Mouse (Mus musculus) liver, adult 2 months (tissue): Measurements from ENCODE around the gene Olfr1385. TPM values are rescaled to one million over a fixed set of nuclear protein-coding genes. Genes with fewer than 3 reads are reported as not detected.
"Not testable (repeated sequence)": the region's sequence is repeated elsewhere in the genome, so short reads cannot be mapped to it uniquely, and the experiment has no call there.

ENCODE experiments used
- DNase-seq: peaks from one replicate; pipeline ENCODE4 v3.0.0-alpha.2; 2011; ENCODE audit warnings: low read depth, low spot score; ENCODE audit errors: extremely low read depth
- H3K27ac ChIP-seq: fragments of 200-500 bp; replicated peaks from 2 replicates; pipeline ENCODE4 v1.5.1; 2012; ENCODE audit warnings: low read depth, mild to moderate bottlenecking, control low read depth, inconsistent platforms, low read length; ENCODE audit not compliant: insufficient read depth
- H3K27me3 ChIP-seq: fragments of 200-500 bp; 2 replicates; pipeline ENCODE4 v1.6.1; 2012; ENCODE audit warnings: mild to moderate bottlenecking, moderate library complexity, low read length, inconsistent platforms; ENCODE audit not compliant: control insufficient read depth, insufficient read depth
- H3K36me3 ChIP-seq: fragments of 200-500 bp; 2 replicates; pipeline ENCODE4 v1.6.1; 2012; ENCODE audit warnings: low read length, inconsistent platforms; ENCODE audit not compliant: control insufficient read depth, insufficient read depth
- H3K4me1 ChIP-seq: fragments of 200-500 bp; 2 replicates; pipeline ENCODE4 v1.6.1; 2011; ENCODE audit warnings: low read length; ENCODE audit not compliant: control insufficient read depth, insufficient read depth
- H3K4me3 ChIP-seq: fragments of 200-500 bp; 2 replicates; pipeline ENCODE4 v1.5.1; 2011; ENCODE audit warnings: low read depth, mild to moderate bottlenecking, control low read depth, low read length, moderate library complexity; ENCODE audit not compliant: insufficient read depth
- H3K79me2 ChIP-seq: fragments of 200-500 bp; 2 replicates; pipeline ENCODE4 v1.6.1; 2012; ENCODE audit warnings: inconsistent platforms, mild to moderate bottlenecking, low read length, moderate library complexity; ENCODE audit not compliant: control insufficient read depth, insufficient read depth
- H3K9ac ChIP-seq: fragments of 200-500 bp; 2 replicates; pipeline ENCODE4 v1.6.1; 2012; ENCODE audit warnings: low read depth, mild to moderate bottlenecking, control low read depth, inconsistent platforms, low read length
- CTCF ChIP-seq: fragments of 200-500 bp; IDR thresholded peaks from 2 replicates; pipeline ENCODE4 v1.5.1; 2011; ENCODE audit warnings: low read depth, low read length, control low read depth
- POLR2A ChIP-seq: fragments of 200-500 bp; IDR thresholded peaks from 2 replicates; pipeline ENCODE4 v1.6.1; 2011; ENCODE audit warnings: low read length, control low read depth; ENCODE audit not compliant: insufficient read depth; ENCODE audit errors: extremely low read depth
- WGBS: fragments of 180-500 bp; shearing (Covaris S2); methylation state at CpG from one replicate; pipeline ENCODE4 v1.1.7; 2018; 5-methylcytosine and 5-hydroxymethylcytosine counted together
- polyA plus RNA-seq: library from polyadenylated mRNA; depleted of rRNA; stranded (reverse); fragments of >200 nt; gene quantifications from 2 replicates; pipeline ENCODE4 v1.2.3, GENCODE M21; 2012; rRNA removed
- total RNA-seq: library from RNA; depleted of rRNA; stranded (reverse); fragments of >200 nt; gene quantifications from 2 replicates; pipeline ENCODE4 v1.2.3, GENCODE M21; 2014; rRNA removed

Olfr1385 gene
- 0.07 TPM in 1 of 2 replicates, not detected in the other for total RNA-seq
- polyA plus RNA-seq, result not detected in 2 replicates

DNA sequence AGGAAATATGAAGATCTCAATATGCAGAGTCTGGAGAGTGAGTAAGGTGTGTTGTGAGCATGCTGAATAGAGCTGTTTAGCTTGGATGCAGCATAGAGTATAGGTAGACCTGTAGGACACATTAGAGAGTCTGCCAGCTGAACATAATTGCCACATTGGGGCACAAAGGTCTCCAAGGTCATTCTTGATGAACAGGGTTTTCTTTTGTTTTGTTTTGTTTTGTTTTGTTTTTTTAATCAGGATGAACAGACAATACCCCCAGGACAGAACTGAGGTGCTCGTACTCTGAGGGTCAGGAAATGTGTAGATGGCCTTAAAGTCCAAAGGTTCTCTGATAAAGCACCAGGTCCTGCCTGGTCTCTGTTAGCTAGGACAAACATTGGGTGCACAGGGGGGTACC lies at the start of gene Olfr1385:
Gene Olfr1385, plus strand, starts transcription at position 301 of the 400 bp plus-strand sequence.
- not testable (repeated sequence) for H3K27ac ChIP-seq, DNase-seq
- 54% methylated on average over 1 of the region's 1 CpGs for WGBS

DNA sequence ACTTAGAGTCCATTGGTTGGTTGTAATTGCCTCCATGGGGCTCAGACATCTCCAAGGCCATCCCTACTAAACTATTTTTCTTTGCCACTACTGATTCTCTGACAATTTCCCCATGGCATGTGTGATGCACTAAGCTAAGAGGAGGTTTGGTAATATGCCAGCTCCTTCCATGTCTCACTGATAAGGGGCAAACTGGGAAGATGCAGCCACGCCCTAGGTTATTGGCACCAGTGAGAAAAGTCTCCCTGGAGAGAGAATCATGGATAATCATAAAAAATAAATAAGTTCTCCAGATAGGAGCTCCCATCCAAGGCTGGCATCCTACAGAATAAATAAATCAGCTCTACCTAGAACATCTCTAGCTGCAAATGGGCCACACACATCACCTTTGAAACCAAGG lies 33.8 kb upstream of the Olfr1385 start, which contains the start of gene Olfr1387:
Gene Olfr1387, plus strand, starts transcription at position 301 of the 400 bp plus-strand sequence.
- no peak within 1 kb of the TSS for H3K9ac ChIP-seq
- 84% methylated on average over 1 of the region's 1 CpGs for WGBS
- H3K79me2 ChIP-seq, result no peaks in the 10 kb centered on the region
- H3K4me1 ChIP-seq, result no peaks in the 10 kb centered on the region
- no peaks in the 10 kb centered on the region for H3K27me3 ChIP-seq
- no peak within 1 kb of the TSS for H3K27ac ChIP-seq
- no peak within 1 kb of the TSS for H3K4me3 ChIP-seq
- DNase-seq, result no peak
- no peaks in the 10 kb centered on the region for H3K36me3 ChIP-seq
- TF ChIP-seq CTCF (no peak), POLR2A (no peak)

More for the DNA sequence above, at the start of gene Olfr1385:
- not testable (repeated sequence) for H3K9ac ChIP-seq, H3K36me3 ChIP-seq, H3K27me3 ChIP-seq, H3K4me3 ChIP-seq, H3K4me1 ChIP-seq, H3K79me2 ChIP-seq

DNA sequence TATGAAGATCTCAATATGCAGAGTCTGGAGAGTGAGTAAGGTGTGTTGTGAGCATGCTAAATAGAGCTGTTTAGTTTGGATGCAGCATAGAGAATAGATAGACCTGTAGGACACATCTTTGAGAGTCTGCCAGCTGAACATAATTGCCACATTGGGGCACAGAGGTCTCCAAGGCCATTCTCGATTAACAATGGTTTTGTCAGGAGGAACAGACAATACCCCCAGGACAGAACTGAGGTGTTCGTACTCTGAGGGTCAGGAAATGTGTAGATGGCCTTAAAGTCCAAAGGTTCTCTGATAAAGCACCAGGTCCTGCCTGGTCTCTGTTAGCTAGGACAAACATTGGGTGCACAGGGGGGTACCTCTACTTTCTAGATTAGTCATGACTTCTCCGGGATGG lies 24.1 kb upstream of the Olfr1385 start, which contains the start of gene Olfr1386:
Gene Olfr1386, plus strand, starts transcription at position 301 of the 400 bp plus-strand sequence.
- H3K36me3 ChIP-seq, H3K27ac ChIP-seq, H3K27me3 ChIP-seq, H3K79me2 ChIP-seq, H3K9ac ChIP-seq, H3K4me3 ChIP-seq, H3K4me1 ChIP-seq, DNase-seq: not testable (repeated sequence)
- WGBS, result 49% methylated on average over 3 of the region's 3 CpGs

DNA sequence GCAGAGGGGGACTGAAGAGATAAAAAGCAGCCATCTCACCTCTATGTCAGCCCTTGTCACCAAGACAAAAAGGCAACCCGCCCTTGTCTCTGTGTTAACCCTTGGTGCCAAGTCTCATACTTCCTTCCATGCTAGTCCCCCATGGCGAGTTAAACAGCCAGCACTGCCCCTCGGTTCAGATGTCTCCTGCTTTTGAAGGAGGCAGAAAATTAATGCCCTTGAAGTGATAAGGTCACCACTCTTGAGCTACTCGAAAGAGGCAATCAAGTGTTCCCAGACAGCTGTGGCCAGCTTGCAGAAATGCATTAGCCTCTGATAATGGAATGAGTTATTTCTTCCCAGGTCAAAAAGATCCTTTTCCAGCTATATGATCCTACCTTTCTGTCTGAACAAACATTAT lies 2.9 kb upstream of the Olfr1385 start:
- WGBS, result 66% methylated on average over 4 of the region's 4 CpGs
- Histone ChIP-seq H3K4me3 (no peak overlapping the region), H3K4me1 (no peaks in the 10 kb centered on the region), H3K79me2 (no peaks in the 10 kb centered on the region), H3K27ac (no peak overlapping the region), H3K27me3 (no peaks in the 10 kb centered on the region), H3K9ac (no peak overlapping the region), H3K36me3 (no peaks in the 10 kb centered on the region)
- no peak for DNase-seq
- no peak for TF ChIP-seq CTCF
- no peak for TF ChIP-seq POLR2A

DNA sequence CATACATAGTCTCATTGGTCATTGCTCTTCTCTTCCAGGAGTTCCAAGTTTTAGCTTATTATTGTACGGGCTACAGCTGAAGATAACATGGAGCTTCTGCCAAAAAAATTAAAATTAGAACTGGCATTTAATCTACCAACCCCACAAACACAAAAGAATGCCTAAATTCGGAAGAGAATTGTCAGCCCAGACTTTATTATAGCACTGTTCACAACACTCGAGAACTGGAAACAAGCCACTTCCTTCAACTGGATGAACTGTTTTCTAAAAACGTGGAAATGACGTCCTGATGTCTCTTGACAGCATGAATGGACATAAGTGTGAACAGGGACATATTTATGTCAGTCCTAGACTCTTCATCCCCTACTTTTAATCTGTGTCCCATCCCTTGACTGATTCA lies 29.2 kb downstream of the Olfr1385 start:
- Histone ChIP-seq H3K9ac (no peak overlapping the region), H3K4me1 (no peaks in the 10 kb centered on the region; the same call in 1 of the 2 replicates), H3K27me3 (no peaks in the 10 kb centered on the region), H3K36me3 (no peaks in the 10 kb centered on the region), H3K27ac (no peak overlapping the region), H3K79me2 (no peaks in the 10 kb centered on the region), H3K4me3 (no peak overlapping the region)
- TF ChIP-seq POLR2A (no peak), CTCF (no peak)
- DNase-seq, result no peak
- 67% methylated on average over 5 of the region's 5 CpGs for WGBS

DNA sequence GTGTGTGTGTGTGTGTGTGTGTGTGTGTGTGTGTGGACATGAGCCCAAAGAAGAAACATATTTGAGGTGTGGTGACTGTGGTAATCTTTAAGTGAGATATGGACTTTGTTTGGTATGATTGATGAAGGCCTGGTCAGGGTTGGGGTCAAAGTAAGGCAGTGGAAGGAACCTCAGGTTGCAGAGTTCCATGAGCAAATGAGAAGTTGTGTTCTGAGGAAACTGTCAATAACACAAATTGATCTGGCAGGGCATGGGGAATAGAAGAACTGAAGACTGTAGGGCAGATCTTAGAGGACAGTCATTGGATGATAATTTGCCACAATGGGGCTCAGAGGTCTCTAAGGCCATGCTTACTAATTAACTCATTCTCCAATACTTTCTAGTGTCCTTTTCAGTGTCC lies 30.5 kb downstream of the Olfr1385 start, which contains the start of gene Olfr1383:
Gene Olfr1383, plus strand, starts transcription at position 301 of the 400 bp plus-strand sequence.
- no peak for DNase-seq
- no peaks in the 10 kb centered on the region for H3K36me3 ChIP-seq
- no peak within 1 kb of the TSS for H3K9ac ChIP-seq
- no peak within 1 kb of the TSS for H3K27ac ChIP-seq
- no peaks in the 10 kb centered on the region for H3K27me3 ChIP-seq
- no peaks in the 10 kb centered on the region; the same call in 1 of the 2 replicates for H3K4me1 ChIP-seq
- no peaks in the 10 kb centered on the region for H3K79me2 ChIP-seq
- TF ChIP-seq POLR2A (no peak), CTCF (no peak)
- H3K4me3 ChIP-seq, result no peak within 1 kb of the TSS
